Mouse (Mus musculus): Measurements from ENCODE around the gene Tsen2. TPM values are rescaled to one million over a fixed set of nuclear protein-coding genes. Genes with fewer than 3 reads are reported as not detected.

Gene Tsen2
- 32.9 and 35.2 TPM in 2 replicates for polyA plus RNA-seq (2015; fragmentation: Nextera tagmentation; extraction: Ambion mirVana)

DNA sequence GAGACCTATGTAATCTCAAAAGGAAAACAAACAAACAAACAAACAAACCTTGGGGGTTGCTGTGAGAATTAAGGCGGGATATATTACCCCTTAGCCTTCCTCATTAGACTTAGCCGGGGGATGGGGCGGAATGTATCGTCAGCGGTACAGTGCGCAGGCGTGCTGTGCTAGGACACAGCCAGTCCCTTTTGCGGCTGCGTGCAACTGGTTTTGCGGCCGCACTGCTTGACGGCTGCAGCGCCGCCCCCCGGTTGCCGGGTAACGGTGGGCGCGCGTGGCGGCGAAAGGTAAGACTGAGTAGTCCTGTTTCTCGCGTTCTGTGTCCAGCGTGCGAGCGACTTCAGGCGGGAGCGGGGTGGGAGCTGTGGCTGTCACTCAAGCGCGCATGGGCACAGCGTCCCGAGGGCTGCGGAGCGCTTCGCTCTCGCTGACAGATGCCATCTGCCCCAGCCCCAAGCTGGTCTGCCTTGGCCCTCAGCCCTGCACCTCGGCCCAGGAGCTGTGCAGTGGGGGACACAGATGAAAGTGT, at the start of gene Tsen2:
Gene Tsen2, plus strand, starts transcription at position 223 of the 529 bp plus-strand sequence.
- H3K9me3 ChIP-seq = no peaks in the 10 kb centered on the region
- peak within 1 kb of the TSS; percentile 80 for H3K4me2 ChIP-seq (replicated peaks)
- peaks cover 16% of the 10 kb centered on the region for H3K36me3 ChIP-seq
- H3K9ac ChIP-seq (replicated peaks) = peak within 1 kb of the TSS; percentile 81
- peak within 1 kb of the TSS; percentile 86 for H3K27ac ChIP-seq
- peak within 1 kb of the TSS; percentile 66 for H3K4me3 ChIP-seq (replicated peaks)
- H3K4me1 ChIP-seq (replicated peaks) = peaks cover 15% of the 10 kb centered on the region
- ATAC-seq = peak; percentile 97
- H3K27me3 ChIP-seq = no peaks in the 10 kb centered on the region
- under 1% methylated on average over 38 of the region's 38 CpGs for WGBS

DNA sequence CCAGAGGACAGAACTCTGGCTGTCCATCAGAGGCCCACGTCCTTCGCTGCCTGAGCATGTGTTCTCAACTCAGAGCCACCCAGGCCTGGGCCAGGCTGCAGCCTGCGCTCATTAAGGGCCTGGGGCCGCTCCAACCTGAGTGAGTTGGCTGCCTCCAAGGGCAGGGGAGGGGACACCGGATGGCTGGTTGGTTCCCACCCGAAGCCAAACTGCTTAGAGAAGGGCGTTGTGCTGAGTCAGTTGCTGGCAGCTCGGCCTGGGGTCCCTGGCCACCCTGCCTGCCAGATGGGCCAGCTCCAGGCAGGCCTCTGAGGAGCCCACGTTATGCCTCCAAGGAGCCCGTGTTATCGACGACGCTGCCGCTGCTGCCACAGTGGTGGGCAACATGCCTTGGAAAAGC, 44.9 kb upstream of the Tsen2 start:
- no peaks in the 10 kb centered on the region for H3K9me3 ChIP-seq
- no peak overlapping the region for H3K27ac ChIP-seq
- no peaks in the 10 kb centered on the region for H3K27me3 ChIP-seq
- H3K4me3 ChIP-seq (replicated peaks) = no peak overlapping the region
- no peak overlapping the region for H3K4me2 ChIP-seq (replicated peaks)
- WGBS = 78% methylated on average over 14 of the region's 14 CpGs
- ATAC-seq = no peak
- no peaks in the 10 kb centered on the region for H3K36me3 ChIP-seq
- no peaks in the 10 kb centered on the region for H3K4me1 ChIP-seq (replicated peaks)
- H3K9ac ChIP-seq (replicated peaks) = no peak overlapping the region

DNA sequence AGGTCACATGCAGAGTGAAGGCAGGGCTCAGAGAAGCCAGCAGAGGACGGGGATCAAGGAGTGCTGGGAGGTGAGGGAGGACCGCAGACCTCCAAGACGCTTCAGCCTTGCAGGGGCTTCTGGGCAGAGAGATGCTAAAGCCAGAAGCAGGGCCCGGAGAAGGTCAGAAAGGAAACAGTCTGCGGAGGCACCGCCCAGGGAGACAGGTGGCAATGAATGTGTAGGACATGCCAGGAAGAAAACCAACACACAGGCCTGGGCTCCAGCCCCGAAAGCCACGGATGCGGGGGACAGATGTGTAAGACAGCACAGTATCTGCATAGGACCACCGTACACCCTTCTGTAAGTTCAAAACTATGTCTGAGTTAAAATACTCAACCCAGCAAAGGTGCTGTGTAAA, 44.2 kb upstream of the Tsen2 start:
- WGBS = 87% methylated on average over 10 of the region's 10 CpGs
- Histone ChIP-seq H3K4me3 (replicated peaks) (no peak overlapping the region), H3K4me1 (replicated peaks) (no peaks in the 10 kb centered on the region), H3K27ac (no peak overlapping the region), H3K36me3 (no peaks in the 10 kb centered on the region), H3K27me3 (no peaks in the 10 kb centered on the region), H3K4me2 (replicated peaks) (no peak overlapping the region), H3K9ac (replicated peaks) (no peak overlapping the region), H3K9me3 (no peaks in the 10 kb centered on the region)
- no peak for ATAC-seq

DNA sequence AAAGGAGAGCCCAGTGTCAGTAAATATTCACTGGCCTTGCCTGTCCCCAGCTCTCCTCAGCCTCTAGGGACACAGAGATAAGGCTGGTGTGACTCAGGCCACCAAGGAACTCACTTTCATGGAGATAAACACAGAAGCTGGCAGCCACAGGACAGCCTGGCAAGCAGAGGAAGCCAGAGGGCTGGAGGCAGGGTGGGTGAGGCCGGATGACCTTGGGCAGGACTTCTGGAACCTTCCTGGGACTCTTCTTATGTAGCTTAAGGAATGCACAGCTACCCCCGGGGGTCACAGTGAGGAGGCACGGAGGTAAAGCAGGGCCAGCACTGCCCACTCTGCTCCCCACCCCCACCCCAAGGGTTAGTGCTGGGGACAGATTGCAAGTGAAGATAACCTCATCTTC, 43.3 kb upstream of the Tsen2 start:
- 81% methylated on average over 3 of the region's 3 CpGs for WGBS
- Histone ChIP-seq H3K4me2 (replicated peaks) (no peak overlapping the region), H3K4me3 (replicated peaks) (no peak overlapping the region), H3K9me3 (no peaks in the 10 kb centered on the region), H3K27me3 (no peaks in the 10 kb centered on the region), H3K9ac (replicated peaks) (no peak overlapping the region), H3K36me3 (no peaks in the 10 kb centered on the region), H3K27ac (no peak overlapping the region), H3K4me1 (replicated peaks) (no peaks in the 10 kb centered on the region)
- no peak for ATAC-seq

DNA sequence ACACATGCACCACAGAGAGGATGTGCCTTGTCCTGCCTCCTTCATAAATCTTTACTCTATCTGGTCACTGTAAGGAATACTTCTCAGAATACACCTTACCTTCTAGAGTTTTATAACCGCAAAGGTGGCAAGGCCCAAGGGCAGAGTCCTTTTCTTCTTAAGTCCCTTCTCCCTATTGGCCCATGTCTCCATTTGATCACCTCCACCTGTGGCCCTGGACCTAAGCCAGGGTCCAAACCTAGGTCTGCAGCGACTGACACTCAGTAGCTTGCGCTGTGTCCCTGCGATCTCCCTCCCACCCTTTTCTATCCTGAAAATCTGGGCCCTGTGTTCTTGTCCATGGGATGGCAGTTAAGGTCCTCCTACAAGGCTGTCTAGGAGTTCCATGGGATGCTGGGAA, 41.4 kb upstream of the Tsen2 start:
- Histone ChIP-seq H3K27me3 (no peaks in the 10 kb centered on the region), H3K36me3 (no peaks in the 10 kb centered on the region), H3K27ac (no peak overlapping the region), H3K9me3 (no peaks in the 10 kb centered on the region), H3K4me1 (replicated peaks) (no peaks in the 10 kb centered on the region), H3K9ac (replicated peaks) (no peak overlapping the region), H3K4me2 (replicated peaks) (no peak overlapping the region), H3K4me3 (replicated peaks) (no peak overlapping the region)
- WGBS = 96% methylated on average over 4 of the region's 4 CpGs
- ATAC-seq = no peak

DNA sequence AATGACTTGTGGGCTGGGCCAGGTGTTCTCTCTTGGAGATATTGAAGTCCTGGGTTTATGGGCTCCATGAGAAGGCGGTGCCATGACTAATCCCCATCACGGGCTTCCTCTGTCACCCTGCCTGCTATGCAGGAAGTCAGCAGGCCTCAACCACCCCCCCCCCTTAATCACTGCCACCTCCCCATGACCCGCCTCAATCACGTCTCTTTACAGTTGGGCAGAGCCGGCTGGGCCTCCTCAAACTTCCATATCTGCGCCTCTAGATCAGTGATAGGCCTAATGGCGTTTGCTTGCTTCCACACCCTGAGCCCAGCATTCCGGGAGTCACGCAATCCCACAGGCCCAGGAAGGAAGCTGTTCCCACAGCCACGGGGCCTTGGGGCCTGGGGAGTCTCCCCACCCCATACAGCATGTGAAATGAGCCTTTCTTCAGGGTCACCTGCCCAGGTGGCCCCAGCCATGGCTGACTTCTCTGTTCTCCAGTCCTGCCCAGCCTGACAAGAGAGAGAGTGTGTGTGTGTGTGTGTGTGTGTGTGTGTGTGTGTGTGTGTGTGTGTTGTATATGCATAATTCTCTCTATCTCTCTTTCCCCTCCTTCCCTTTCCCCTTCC, 40.8 kb upstream of the Tsen2 start:
- no peaks in the 10 kb centered on the region for H3K27me3 ChIP-seq
- no peak overlapping the region for H3K4me2 ChIP-seq (replicated peaks)
- ATAC-seq = no peak
- H3K27ac ChIP-seq = no peak overlapping the region
- no peaks in the 10 kb centered on the region for H3K36me3 ChIP-seq
- WGBS = 87% methylated on average over 10 of the region's 10 CpGs
- no peak overlapping the region for H3K9ac ChIP-seq (replicated peaks)
- peaks cover 3% of the 10 kb centered on the region; the same call in 1 of the 2 replicates for H3K9me3 ChIP-seq
- no peaks in the 10 kb centered on the region for H3K4me1 ChIP-seq (replicated peaks)
- no peak overlapping the region for H3K4me3 ChIP-seq (replicated peaks)

DNA sequence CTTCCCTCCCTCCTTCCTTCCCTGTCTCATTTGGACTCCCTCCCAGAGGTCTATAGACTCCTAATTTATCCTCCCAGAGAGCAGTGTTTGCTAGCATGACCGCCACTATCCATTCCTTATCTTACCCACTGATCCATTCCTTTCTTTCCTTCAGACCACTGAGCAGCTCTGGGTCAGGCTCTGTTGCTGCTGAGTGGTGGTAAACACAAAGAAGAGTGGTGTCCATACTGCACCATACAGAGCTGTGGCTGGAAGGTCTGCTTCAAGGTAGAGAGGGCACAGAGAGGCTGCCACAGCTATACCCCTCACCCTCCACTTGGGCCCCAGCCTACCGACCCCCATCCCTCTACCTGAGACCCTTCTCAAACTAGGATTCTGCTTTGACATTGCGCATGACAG, 40.3 kb upstream of the Tsen2 start:
- Histone ChIP-seq H3K4me1 (replicated peaks) (no peaks in the 10 kb centered on the region), H3K36me3 (no peaks in the 10 kb centered on the region), H3K9me3 (peaks cover 3% of the 10 kb centered on the region; the same call in 1 of the 2 replicates), H3K4me2 (replicated peaks) (no peak overlapping the region), H3K9ac (replicated peaks) (no peak overlapping the region), H3K4me3 (replicated peaks) (no peak overlapping the region), H3K27ac (no peak overlapping the region), H3K27me3 (no peaks in the 10 kb centered on the region)
- WGBS = 89% methylated on average over 3 of the region's 3 CpGs
- ATAC-seq = no peak

DNA sequence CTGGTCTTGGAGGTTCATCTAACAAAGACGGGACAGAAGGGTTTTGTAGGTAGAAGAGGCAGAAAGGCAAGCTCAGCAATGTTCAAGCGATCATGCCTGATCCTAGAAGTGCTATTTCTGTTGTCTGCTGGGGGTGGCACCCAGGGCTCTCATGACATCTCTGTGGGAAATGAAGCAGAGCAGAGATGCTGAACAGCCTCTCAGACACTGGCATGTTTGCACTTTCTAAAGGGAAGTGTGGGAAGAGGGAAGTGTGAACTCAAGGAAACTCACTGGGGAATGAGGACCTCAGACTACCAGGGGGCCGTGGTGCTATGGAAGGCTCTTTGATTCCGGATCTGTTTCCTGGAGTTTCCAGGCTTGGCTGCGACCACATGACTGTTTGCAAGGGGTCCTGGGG, 39.5 kb upstream of the Tsen2 start:
- Histone ChIP-seq H3K9ac (replicated peaks) (no peak overlapping the region), H3K4me2 (replicated peaks) (no peak overlapping the region), H3K27me3 (no peaks in the 10 kb centered on the region), H3K4me1 (replicated peaks) (no peaks in the 10 kb centered on the region), H3K27ac (no peak overlapping the region), H3K9me3 (peaks cover 3% of the 10 kb centered on the region; the same call in 1 of the 2 replicates), H3K4me3 (replicated peaks) (no peak overlapping the region), H3K36me3 (no peaks in the 10 kb centered on the region)
- ATAC-seq = no peak
- WGBS = 86% methylated on average over 5 of the region's 5 CpGs

DNA sequence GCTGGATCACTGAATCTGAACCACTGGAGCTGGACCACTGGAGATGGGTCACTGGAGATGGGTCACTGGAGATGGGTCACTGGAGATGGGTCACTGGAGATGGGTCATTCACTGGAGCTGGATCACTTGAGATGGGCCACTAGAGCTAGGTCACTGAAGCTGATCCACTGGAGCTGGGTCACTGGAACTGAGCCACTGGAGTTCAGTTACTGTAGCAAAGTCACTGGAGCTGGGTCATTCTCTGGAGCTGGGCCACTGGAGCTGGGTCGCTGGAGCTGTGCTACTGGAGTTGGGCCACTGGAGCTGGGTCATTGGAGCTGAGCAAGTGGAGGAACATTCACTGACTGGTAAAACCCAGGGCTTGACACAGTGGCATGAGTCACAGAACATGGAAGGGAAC, 38.0 kb upstream of the Tsen2 start:
- Histone ChIP-seq H3K4me3 (replicated peaks) (no peak overlapping the region), H3K4me2 (replicated peaks) (no peak overlapping the region), H3K9ac (replicated peaks) (no peak overlapping the region), H3K9me3 (peaks cover 3% of the 10 kb centered on the region; the same call in 1 of the 2 replicates), H3K4me1 (replicated peaks) (no peaks in the 10 kb centered on the region), H3K27ac (no peak overlapping the region), H3K27me3 (no peaks in the 10 kb centered on the region), H3K36me3 (no peaks in the 10 kb centered on the region)
- ATAC-seq = no peak
- 94% methylated on average over 1 of the region's 1 CpGs for WGBS

DNA sequence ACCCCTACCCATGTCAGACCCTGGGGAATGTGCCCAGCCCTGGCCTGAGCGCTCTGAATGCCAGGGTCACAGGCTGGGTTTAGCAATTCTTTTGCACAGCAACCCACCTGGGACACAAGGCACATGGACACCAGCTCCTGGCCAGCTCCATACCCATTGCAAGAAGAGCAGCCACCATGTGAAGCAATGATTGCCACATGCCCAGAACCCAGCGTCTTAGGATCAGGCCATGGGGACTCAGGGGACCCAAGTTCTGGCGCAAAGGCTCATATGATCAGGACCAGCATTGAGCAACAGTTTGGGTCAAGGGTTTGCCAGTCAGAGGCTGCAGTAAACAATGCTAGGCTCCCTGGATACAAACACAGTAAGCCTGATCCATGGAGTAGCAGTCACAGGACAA, 33.0 kb upstream of the Tsen2 start:
- WGBS = 92% methylated on average over 3 of the region's 3 CpGs
- H3K9me3 ChIP-seq = peaks cover 3% of the 10 kb centered on the region; the same call in 1 of the 2 replicates
- no peak overlapping the region for H3K4me2 ChIP-seq (replicated peaks)
- H3K9ac ChIP-seq (replicated peaks) = no peak overlapping the region
- H3K4me1 ChIP-seq (replicated peaks) = no peaks in the 10 kb centered on the region
- no peak overlapping the region for H3K27ac ChIP-seq
- no peak for ATAC-seq
- no peak overlapping the region for H3K4me3 ChIP-seq (replicated peaks)
- H3K27me3 ChIP-seq = no peaks in the 10 kb centered on the region
- H3K36me3 ChIP-seq = no peaks in the 10 kb centered on the region

DNA sequence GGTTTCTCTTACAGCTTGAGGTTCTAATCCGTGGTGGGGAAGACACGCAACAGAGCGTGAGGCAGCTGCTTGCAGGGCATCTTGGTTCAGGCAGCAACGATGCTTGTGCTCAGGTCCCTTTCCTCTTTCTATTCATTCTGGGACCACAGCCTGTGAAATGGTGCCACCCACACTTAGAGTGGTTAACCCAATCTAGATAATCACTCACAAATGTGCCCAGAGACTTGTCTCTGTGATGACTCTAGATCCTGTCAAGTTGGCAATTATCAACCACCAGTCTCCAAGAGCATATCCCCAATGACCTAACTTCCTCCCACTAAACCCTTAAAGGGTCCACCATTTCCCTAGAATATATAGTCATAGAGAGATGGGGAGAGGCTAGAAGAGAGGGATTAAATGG, 31.3 kb upstream of the Tsen2 start:
- Histone ChIP-seq H3K27me3 (no peaks in the 10 kb centered on the region), H3K9ac (replicated peaks) (no peak overlapping the region), H3K36me3 (no peaks in the 10 kb centered on the region), H3K4me1 (replicated peaks) (no peaks in the 10 kb centered on the region), H3K4me2 (replicated peaks) (no peak overlapping the region), H3K9me3 (peaks cover 3% of the 10 kb centered on the region; the same call in 1 of the 2 replicates), H3K27ac (no peak overlapping the region), H3K4me3 (replicated peaks) (no peak overlapping the region)
- no peak for ATAC-seq
- WGBS = 95% methylated on average over 4 of the region's 4 CpGs

DNA sequence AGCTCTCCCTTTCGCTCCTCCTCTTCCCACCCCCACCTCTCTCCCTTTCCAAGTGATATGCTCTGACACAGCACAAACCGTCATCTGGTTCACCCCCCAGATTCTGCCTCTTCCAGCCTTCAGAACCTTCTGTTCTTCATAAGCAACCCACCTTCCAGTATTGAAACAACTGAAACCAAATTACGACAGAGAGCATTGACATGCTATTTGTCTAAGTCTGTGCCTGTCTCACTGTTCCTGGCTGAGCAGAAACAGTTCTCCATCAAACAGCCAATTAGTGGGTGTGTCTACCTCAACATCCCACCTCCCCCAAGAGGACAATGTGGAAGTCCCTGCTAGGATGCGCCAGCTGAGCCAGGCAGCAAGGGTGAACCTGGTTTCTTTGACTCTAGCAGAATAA, 26.6 kb upstream of the Tsen2 start:
- WGBS = 76% methylated on average over 4 of the region's 4 CpGs
- H3K27me3 ChIP-seq = no peaks in the 10 kb centered on the region
- no peak overlapping the region for H3K9ac ChIP-seq (replicated peaks)
- H3K9me3 ChIP-seq = no peaks in the 10 kb centered on the region
- ATAC-seq = no peak
- H3K4me1 ChIP-seq (replicated peaks) = 0 out of 2 replicates have a peak, but pooled peaks cover 3% of the 10 kb centered on the region
- H3K36me3 ChIP-seq = no peaks in the 10 kb centered on the region
- H3K27ac ChIP-seq = no peak overlapping the region
- H3K4me3 ChIP-seq (replicated peaks) = no peak overlapping the region
- H3K4me2 ChIP-seq (replicated peaks) = no peak overlapping the region

DNA sequence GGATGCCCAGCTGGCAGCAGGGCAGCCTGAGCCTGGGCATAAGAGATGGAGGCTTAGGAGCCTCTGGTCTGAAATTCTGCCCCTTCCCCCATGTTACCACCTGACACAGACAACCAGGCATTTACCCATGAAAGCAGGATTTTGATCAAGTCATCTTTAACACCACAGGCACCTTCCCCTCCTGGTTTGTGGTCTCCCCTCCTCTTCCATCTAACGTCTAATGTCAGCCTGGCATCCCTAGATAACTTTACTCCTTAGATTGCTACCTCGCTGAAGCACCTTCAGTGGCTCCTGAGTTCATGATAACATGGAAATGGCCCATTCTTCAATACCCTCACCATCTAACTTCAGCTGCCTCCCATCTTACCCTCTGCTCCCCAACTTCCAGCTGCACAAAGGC, 26.1 kb upstream of the Tsen2 start:
- H3K4me3 ChIP-seq (replicated peaks) = no peak overlapping the region
- no peak overlapping the region for H3K4me2 ChIP-seq (replicated peaks)
- no peaks in the 10 kb centered on the region for H3K9me3 ChIP-seq
- 81% methylated on average over 2 of the region's 2 CpGs for WGBS
- no peak for ATAC-seq
- H3K9ac ChIP-seq (replicated peaks) = no peak overlapping the region
- H3K27me3 ChIP-seq = no peaks in the 10 kb centered on the region
- H3K27ac ChIP-seq = no peak overlapping the region
- no peaks in the 10 kb centered on the region for H3K36me3 ChIP-seq
- H3K4me1 ChIP-seq (replicated peaks) = 0 out of 2 replicates have a peak, but pooled peaks cover 3% of the 10 kb centered on the region

Measured in midbrain, embryonic 13.5 days (tissue).